ENCODE assay signal across 8 mouse cellular contexts in genomic region chr11:43348571-43348970, GRCm38 (mm10).
DNase-seq lines count a peak whose midpoint lies in the region; ATAC-seq and TF ChIP-seq lines count a peak whose summit lies in the region.

No protein-coding gene starts in this region.

- peak; percentile 78 for ATAC-seq in common myeloid progenitor, adult 5-6 weeks (replicated peaks; ENCODE audit: low read depth, poor library complexity, severe bottlenecking)

- DNase-seq in 3134 (ENCODE audit: extremely low read depth, insufficient read length, low spot score), result peak; percentile 42
- DNase-seq in adipocyte (ENCODE audit: low spot score), result peak; percentile 74
- DNase-seq in gastrocnemius, postnatal 14 days, result peak; percentile 54
- peak; percentile 73 for DNase-seq in kidney, adult 2 months
- DNase-seq in left cerebral cortex, postnatal 4 days, result peak; percentile 84
- peak; percentile 65 to 80 for DNase-seq in natural killer cell, adult 2 months (ENCODE audit: low spot score in 2 of 2)
- peak; percentile 62 to 69 for DNase-seq in spleen, postnatal 36 days (ENCODE audit: low spot score in 2 of 2)

- H3K27me3 ChIP-seq in kidney, adult 2 months (replicated peaks; ENCODE audit: control insufficient read depth, insufficient read depth, low read length), result no peaks in the 10 kb centered on the region

- TF ChIP-seq POLR2A in kidney, adult 2 months (IDR thresholded peaks at IDR 0.05; ENCODE audit: low read depth, low read length), result no peak

- no peaks in the 10 kb centered on the region for H3K36me3 ChIP-seq in kidney, adult 2 months (ENCODE audit: control insufficient read depth, insufficient read depth, low read length)

- no peak overlapping the region for H3K4me3 ChIP-seq in kidney, adult 2 months (ENCODE audit: insufficient read depth, low read depth, low read length)

- TF ChIP-seq CTCF in kidney, adult 2 months (conservative IDR thresholded peaks at IDR 0.05; ENCODE audit: insufficient read depth, insufficient read length, low read depth, low read length), result peak; percentile 91

- H3K27ac ChIP-seq in kidney, adult 2 months (ENCODE audit: insufficient read depth, low read depth, low read length), result no peak overlapping the region

- intact Hi-C loops in gastrocnemius, postnatal 14 days (cut with DNase I; ENCODE audit: low total_unique reads), result no loop called here
- intact Hi-C loops in left cerebral cortex, postnatal 4 days (cut with DNase I), result loop anchor here (5.0 to 10.0 kb wide), 2 partner anchors 926 to 1164 kb away; partner anchors contain the start of gene Gabra1

- 19% methylated on average over 4 of the region's 4 CpGs for WGBS in kidney, adult 2 months

- H3K4me1 ChIP-seq in kidney, adult 2 months (ENCODE audit: control insufficient read depth, insufficient read depth, low read length), result no peaks in the 10 kb centered on the region
